Mouse (Mus musculus) cerebellum, adult 2 months (tissue): Measurements from ENCODE around the gene Cc2d1a. TPM values are rescaled to one million over a fixed set of nuclear protein-coding genes. Genes with fewer than 3 reads are reported as not detected.

Experiments
- DNase-seq, 2 experiments: peaks; one replicate each; pipeline ENCODE4 v3.0.0; 2021
- H3K27ac ChIP-seq: fragments of 200-500 bp; 2 replicates; pipeline ENCODE4 v1.5.1; 2012; ENCODE audit warnings: low read length, control low read depth, inconsistent platforms; ENCODE audit not compliant: insufficient read depth
- H3K27me3 ChIP-seq: fragments of 200-500 bp; 2 replicates; pipeline ENCODE4 v1.6.1; 2012; ENCODE audit warnings: inconsistent platforms, mild to moderate bottlenecking, low read length, moderate library complexity; ENCODE audit not compliant: control insufficient read depth, insufficient read depth
- H3K4me1 ChIP-seq: fragments of 200-500 bp; 2 replicates; pipeline ENCODE4 v1.6.1; 2011; ENCODE audit warnings: low read length; ENCODE audit not compliant: control insufficient read depth, insufficient read depth
- H3K4me3 ChIP-seq: fragments of 200-500 bp; replicated peaks from 2 replicates; pipeline ENCODE3; 2011; ENCODE audit warnings: mild to moderate bottlenecking, low read depth, low read length, control low read depth; ENCODE audit not compliant: insufficient read depth
- CTCF ChIP-seq: fragments of 200-500 bp; IDR thresholded peaks from 2 replicates; pipeline ENCODE4 v1.5.1; 2011; ENCODE audit warnings: low read depth, mild to moderate bottlenecking, control low read depth, low read length, moderate library complexity, borderline replicate concordance; ENCODE audit not compliant: insufficient read depth
- POLR2A ChIP-seq: fragments of 200-500 bp; IDR thresholded peaks from 2 replicates; pipeline ENCODE4 v1.6.1; 2011; ENCODE audit warnings: low read length, control low read depth, borderline replicate concordance; ENCODE audit not compliant: insufficient read depth
- WGBS: fragments of 180-500 bp; shearing (Covaris S2); methylation state at CpG from one replicate; pipeline ENCODE4 v1.1.7; 2018; 5-methylcytosine and 5-hydroxymethylcytosine counted together
- polyA plus RNA-seq: library from polyadenylated mRNA; depleted of rRNA; stranded (reverse); fragments of >200 nt; gene quantifications from 2 replicates; pipeline ENCODE4 v1.2.3, GENCODE M21; 2012

The Cc2d1a gene
- polyA plus RNA-seq, 1 experiment = 40.4 TPM

- no peak overlapping the region for H3K4me3 ChIP-seq
- H3K27me3 ChIP-seq = no peaks in the 10 kb centered on the region
- no peak for DNase-seq
- TF ChIP-seq CTCF (no peak), POLR2A (no peak)
- no peak overlapping the region for H3K27ac ChIP-seq
- H3K4me1 ChIP-seq = peaks cover 11% of the 10 kb centered on the region
- WGBS = 63% methylated on average over 8 of the region's 8 CpGs
These were observed 15.5 kb downstream of the Cc2d1a start for GRCm38 (mm10) chr8:84132225-84132624.

- peak; percentile 82 to 84 for DNase-seq
- Histone ChIP-seq H3K4me1 (peaks cover 11% of the 10 kb centered on the region), H3K27me3 (no peaks in the 10 kb centered on the region), H3K4me3 (no peak overlapping the region), H3K27ac (peak overlapping the region; percentile 1)
- TF ChIP-seq CTCF = no peak
- TF ChIP-seq POLR2A = peak; percentile 28; the same call in 1 of the 2 replicates
- WGBS = 7% methylated on average over 30 of the region's 30 CpGs
These were observed 16.9 kb downstream of the Cc2d1a start for GRCm38 (mm10) chr8:84130806-84131205.

GRCm38 (mm10) chr8:84128277-84128676 is 19.5 kb downstream of the Cc2d1a start:
- no peak for TF ChIP-seq CTCF
- TF ChIP-seq POLR2A = no peak
- DNase-seq = no peak
- Histone ChIP-seq H3K27ac (no peak overlapping the region), H3K4me3 (no peak overlapping the region), H3K27me3 (no peaks in the 10 kb centered on the region), H3K4me1 (peaks cover 11% of the 10 kb centered on the region)
- 68% methylated on average over 8 of the region's 8 CpGs for WGBS

GRCm38 (mm10) chr8:84127202-84127901 is 20.4 kb downstream of the Cc2d1a start:
- Histone ChIP-seq H3K27ac (no peak overlapping the region), H3K4me1 (peaks cover 11% of the 10 kb centered on the region), H3K4me3 (no peak overlapping the region), H3K27me3 (no peaks in the 10 kb centered on the region)
- no peak for DNase-seq
- 83% methylated on average over 17 of the region's 17 CpGs for WGBS
- TF ChIP-seq POLR2A (no peak), CTCF (no peak)

- WGBS = 96% methylated on average over 2 of the region's 2 CpGs
- no peak for DNase-seq
- no peaks in the 10 kb centered on the region for H3K27me3 ChIP-seq
- no peak overlapping the region for H3K4me3 ChIP-seq
- no peak for TF ChIP-seq CTCF
- no peak for TF ChIP-seq POLR2A
- no peak overlapping the region for H3K27ac ChIP-seq
- H3K4me1 ChIP-seq = peaks cover 11% of the 10 kb centered on the region
These were observed 21.0 kb downstream of the Cc2d1a start for GRCm38 (mm10) chr8:84126742-84127141.

GRCm38 (mm10) chr8:84125656-84126055 is 22.1 kb downstream of the Cc2d1a start, which contains the start of gene Podnl1:
TSS of gene Podnl1 (plus strand) at chr8:84125989.
- TF ChIP-seq POLR2A = no peak
- TF ChIP-seq CTCF = no peak
- 67% methylated on average over 9 of the region's 9 CpGs for WGBS
- peaks cover 4% of the 10 kb centered on the region; the same call in 1 of the 2 replicates for H3K4me1 ChIP-seq
- H3K27ac ChIP-seq = no peak within 1 kb of the TSS
- H3K4me3 ChIP-seq = no peak within 1 kb of the TSS
- DNase-seq = no peak
- no peaks in the 10 kb centered on the region for H3K27me3 ChIP-seq

GRCm38 (mm10) chr8:84122151-84122550 is 25.6 kb downstream of the Cc2d1a start:
- TF ChIP-seq CTCF = no peak
- no peak for TF ChIP-seq POLR2A
- no peaks in the 10 kb centered on the region for H3K4me1 ChIP-seq
- DNase-seq = no peak
- no peak overlapping the region for H3K4me3 ChIP-seq
- 88% methylated on average over 3 of the region's 3 CpGs for WGBS
- H3K27me3 ChIP-seq = no peaks in the 10 kb centered on the region
- no peak overlapping the region for H3K27ac ChIP-seq

- TF ChIP-seq CTCF (no peak), POLR2A (no peak)
- Histone ChIP-seq H3K4me3 (no peak overlapping the region), H3K27me3 (no peaks in the 10 kb centered on the region), H3K27ac (no peak overlapping the region), H3K4me1 (no peaks in the 10 kb centered on the region)
- 71% methylated on average over 6 of the region's 6 CpGs for WGBS
- no peak for DNase-seq
These were observed 32.1 kb downstream of the Cc2d1a start for GRCm38 (mm10) chr8:84115646-84116045.
